Mouse (Mus musculus): Measurements from ENCODE around the gene Rnf180.

DNA sequence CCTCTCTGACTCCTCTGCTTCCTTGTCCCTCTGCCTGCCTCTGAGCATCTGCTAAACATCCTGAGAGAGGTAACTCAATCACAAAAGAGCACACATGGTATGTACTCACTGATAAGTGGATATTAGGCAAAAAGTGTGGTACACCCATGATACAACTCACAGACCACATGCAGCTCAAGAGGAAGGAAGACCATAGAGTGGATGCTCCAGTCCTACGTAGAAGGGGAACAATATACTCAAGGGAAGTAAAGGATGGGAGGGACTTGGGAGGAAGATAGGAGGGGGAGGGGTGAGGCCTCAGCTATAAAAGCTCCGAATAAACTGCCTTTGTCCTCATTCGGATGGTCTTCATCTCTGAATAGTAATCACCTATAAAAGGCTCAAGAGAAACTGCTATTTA is 96.6 kb downstream of the Rnf180 start:
- TF ChIP-seq POLR2A (IDR thresholded peaks at IDR 0.05; ENCODE audit: extremely low read depth, insufficient read depth, low read length) (no peak), CTCF (IDR thresholded peaks at IDR 0.05; ENCODE audit: extremely low read depth, insufficient read depth, low read length) (no peak)

Data from cortical plate, adult 2 months (tissue).